Mouse (Mus musculus) kidney, adult 18-20 months (tissue): ENCODE results near the gene Mybl2.

Experiments used
- DNase-seq: peaks from one replicate; pipeline ENCODE4 v3.0.0; 2021

The Mybl2 gene

GRCm38 (mm10) chr2:163073023-163073757, 18.7 kb downstream of the Mybl2 start:
- DNase-seq: no peak

- DNase-seq: no peak
Observed at GRCm38 (mm10) chr2:163074006-163074405, 19.5 kb downstream of the Mybl2 start.

- no peak for DNase-seq
Observed at GRCm38 (mm10) chr2:163074808-163075207, 20.3 kb downstream of the Mybl2 start.

- DNase-seq: no peak
Observed at GRCm38 (mm10) chr2:163075234-163075633, 20.7 kb downstream of the Mybl2 start.

- no peak for DNase-seq
Observed at GRCm38 (mm10) chr2:163079041-163079440, 24.6 kb downstream of the Mybl2 start.

GRCm38 (mm10) chr2:163082591-163082990, 28.1 kb downstream of the Mybl2 start:
- peak; percentile 40 for DNase-seq

- DNase-seq: no peak
Observed at GRCm38 (mm10) chr2:163084519-163084918, 30.0 kb downstream of the Mybl2 start.

GRCm38 (mm10) chr2:163085047-163085446, 30.6 kb downstream of the Mybl2 start:
- no peak for DNase-seq

GRCm38 (mm10) chr2:163086561-163086960, 32.1 kb downstream of the Mybl2 start:
- no peak for DNase-seq

GRCm38 (mm10) chr2:163087728-163088127, 33.2 kb downstream of the Mybl2 start, which contains the start of gene Gtsf1l:
Gtsf1l (minus strand) TSS chr2:163087855.
- DNase-seq: no peak

GRCm38 (mm10) chr2:163089475-163090123, 35.1 kb downstream of the Mybl2 start:
- DNase-seq: peak; percentile 45

- DNase-seq: no peak
Observed at GRCm38 (mm10) chr2:163094909-163095308, 40.4 kb downstream of the Mybl2 start.

GRCm38 (mm10) chr2:163095784-163096183, 41.3 kb downstream of the Mybl2 start:
- peak; percentile 8 for DNase-seq

- DNase-seq: no peak
Observed at GRCm38 (mm10) chr2:163099919-163100318, 45.4 kb downstream of the Mybl2 start.

- no peak for DNase-seq
Observed at GRCm38 (mm10) chr2:163100551-163100950, 46.1 kb downstream of the Mybl2 start.

GRCm38 (mm10) chr2:163101646-163102203, 47.2 kb downstream of the Mybl2 start:
- DNase-seq: peak; percentile 67

- DNase-seq: no peak
Observed at GRCm38 (mm10) chr2:163102216-163102615, 47.7 kb downstream of the Mybl2 start.

GRCm38 (mm10) chr2:163102900-163103653, 48.6 kb downstream of the Mybl2 start:
- DNase-seq: no peak

GRCm38 (mm10) chr2:163104086-163104770, 49.7 kb downstream of the Mybl2 start:
- peak; percentile 12 for DNase-seq

GRCm38 (mm10) chr2:163108385-163108784, 53.9 kb downstream of the Mybl2 start:
- DNase-seq: no peak

GRCm38 (mm10) chr2:163110706-163111105, 56.2 kb downstream of the Mybl2 start:
- no peak for DNase-seq

- DNase-seq: no peak
Observed at GRCm38 (mm10) chr2:163111413-163112201, 57.1 kb downstream of the Mybl2 start.
